ENCODE assay signal across 8 mouse cellular contexts in genomic region chr5:124424200-124424722, GRCm38 (mm10). TPM values are rescaled to one million over a fixed set of nuclear protein-coding genes. Genes with fewer than 3 reads are reported as not detected.
DNase-seq lines count a peak whose midpoint lies in the region; ATAC-seq and TF ChIP-seq lines count a peak whose summit lies in the region.

No protein-coding gene starts in this region.

- peak overlapping the region; percentile 90 for H3K9ac ChIP-seq in neural tube, embryonic 11.5 days (ENCODE audit: low read length)
- peak overlapping the region; percentile 91 for H3K9ac ChIP-seq in hindbrain, postnatal 0 days (replicated peaks; ENCODE audit: low read length)

- ATAC-seq in neural tube, embryonic 11.5 days (ENCODE audit: insufficient read depth, low FRiP score, low TSS enrichment) = 0 out of 2 replicates have a peak, but pooled peaks have one; percentile 5
- no peak for ATAC-seq in hindbrain, postnatal 0 days

- H3K27me3 ChIP-seq in neural tube, embryonic 11.5 days (ENCODE audit: control insufficient read depth, insufficient read depth, low read length) = no peaks in the 10 kb centered on the region
- H3K27me3 ChIP-seq in hindbrain, postnatal 0 days (ENCODE audit: insufficient read depth, low read length) = no peaks in the 10 kb centered on the region

- H3K4me3 ChIP-seq in neural tube, embryonic 11.5 days (ENCODE audit: low read depth, low read length) = peak overlapping the region; percentile 98
- peak overlapping the region; percentile 97 for H3K4me3 ChIP-seq in hindbrain, postnatal 0 days (ENCODE audit: low read length)
- peak overlapping the region; percentile 73 for H3K4me3 ChIP-seq in macrophage (ENCODE audit: inconsistent target)

- no peaks in the 10 kb centered on the region for H3K36me3 ChIP-seq in neural tube, embryonic 11.5 days (ENCODE audit: control insufficient read depth, insufficient read depth, low read length)
- H3K36me3 ChIP-seq in hindbrain, postnatal 0 days (ENCODE audit: insufficient read depth, low read length) = no peaks in the 10 kb centered on the region
- no peaks in the 10 kb centered on the region for H3K36me3 ChIP-seq in macrophage (ENCODE audit: inconsistent target)

- no peak for TF ChIP-seq CTCF in hindbrain, postnatal 0 days (IDR thresholded peaks at IDR 0.05; ENCODE audit: low read depth)

- H3K4me1 ChIP-seq in neural tube, embryonic 11.5 days (ENCODE audit: control insufficient read depth, insufficient read depth, low read length) = peaks cover 4% of the 10 kb centered on the region; the same call in 1 of the 2 replicates
- no peaks in the 10 kb centered on the region for H3K4me1 ChIP-seq in hindbrain, postnatal 0 days (ENCODE audit: insufficient read depth, low read length)

- peak; percentile 15 for DNase-seq in neural tube, embryonic 11.5 days (ENCODE audit: low spot score)
- no peak for DNase-seq in neural tube, embryonic 10.5 days (ENCODE audit: extremely low spot score, low spot score)
- peak; percentile 48 for DNase-seq in embryo, embryonic 10.5 days (ENCODE audit: low spot score)
- DNase-seq in hindbrain, postnatal 0 days (ENCODE audit: low spot score) = peak; percentile 12
- no peak for DNase-seq in right cerebral cortex, postnatal 14 days
- no peak for DNase-seq in adrenal gland, postnatal 25 days
- no peak for DNase-seq in left cerebral cortex, adult 9 months (ENCODE audit: low spot score in 2 of 2)

- H3K27ac ChIP-seq in neural tube, embryonic 11.5 days (ENCODE audit: low read depth, low read length) = no peak overlapping the region
- peak overlapping the region; percentile 93; the same call in 1 of the 2 replicates for H3K27ac ChIP-seq in hindbrain, postnatal 0 days
- peak overlapping the region; percentile 22; the same call in 1 of the 2 replicates for H3K27ac ChIP-seq in macrophage

- peaks cover 61% of the 10 kb centered on the region for H3K79me2 ChIP-seq in macrophage (ENCODE audit: inconsistent target)

- WGBS in neural tube, embryonic 11.5 days = 4% methylated on average over 14 of the region's 14 CpGs
- WGBS in hindbrain, postnatal 0 days = 3% methylated on average over 14 of the region's 14 CpGs
- WGBS in macrophage (ENCODE audit: missing documents) = 6% methylated on average over 14 of the region's 14 CpGs

- no peaks in the 10 kb centered on the region for H3K9me3 ChIP-seq in neural tube, embryonic 11.5 days (ENCODE audit: control insufficient read depth, low read length)
- no peaks in the 10 kb centered on the region for H3K9me3 ChIP-seq in hindbrain, postnatal 0 days (ENCODE audit: low read length)

- peak overlapping the region; percentile 94 for H3K4me2 ChIP-seq in neural tube, embryonic 11.5 days (ENCODE audit: low read depth)
- peak overlapping the region; percentile 83 for H3K4me2 ChIP-seq in hindbrain, postnatal 0 days (ENCODE audit: low read depth, low read length)

RNA-seq across cellular contexts. Expression of gene Sbno1, which starts 1.5 kb away (rescaled TPM):
- polyA plus RNA-seq in neural tube, embryonic 11.5 days (2014; fragmentation: Nextera tagmentation; extraction: Ambion mirVana) = 87.0 and 88.2 TPM in 2 replicates
- 30.4 and 35.9 TPM in 2 replicates for total RNA-seq in hindbrain, postnatal 0 days (2014; rRNA removed)
- 71.0 and 73.6 TPM in 2 replicates for polyA plus RNA-seq in hindbrain, postnatal 0 days (2015; fragmentation: Nextera tagmentation; extraction: Ambion mirVana)
- 100 to 1,000 TPM; 342 to 649 (median 449) TPM for total RNA-seq in macrophage (2018; cell fraction: chromatin; rRNA removed)
- total RNA-seq in macrophage (2018; cell fraction: cytosol; rRNA removed) = 10 to 100 TPM; 56.8 to 86.3 (median 68.1) TPM
- total RNA-seq in macrophage (2018; cell fraction: nucleus; rRNA removed) = 100 to 1,000 TPM; 169 to 321 (median 232) TPM
- polyA plus RNA-seq in macrophage (2018) = 29.7 to 66.6 TPM (median 32.9 TPM) in 3 replicates
- 91.4 and 104 TPM in 2 replicates for total RNA-seq in adrenal gland, postnatal 25 days (2021)

RNA-seq across cellular contexts. Expression of gene Kmt5a, which starts 15.5 kb away (rescaled TPM):
- 115 and 121 TPM in 2 replicates for polyA plus RNA-seq in neural tube, embryonic 11.5 days (2014; fragmentation: Nextera tagmentation; extraction: Ambion mirVana)
- 28.0 and 48.5 TPM in 2 replicates for total RNA-seq in hindbrain, postnatal 0 days (2014; rRNA removed)
- 17.2 and 20.5 TPM in 2 replicates for polyA plus RNA-seq in hindbrain, postnatal 0 days (2015; fragmentation: Nextera tagmentation; extraction: Ambion mirVana)
- total RNA-seq in macrophage (2018; cell fraction: chromatin; rRNA removed) = 100 to 1,000 TPM in 8 of 26 experiments, 10 to 100 TPM in 18; 52.3 to 174 (median 91.0) TPM
- total RNA-seq in macrophage (2018; cell fraction: cytosol; rRNA removed) = 10 to 100 TPM; 45.9 to 87.1 (median 53.7) TPM
- total RNA-seq in macrophage (2018; cell fraction: nucleus; rRNA removed) = 100 to 1,000 TPM in 5 of 26 experiments, 10 to 100 TPM in 21; 40.5 to 118 (median 71.6) TPM
- 41.0 to 134 TPM (median 67.4 TPM) in 3 replicates for polyA plus RNA-seq in macrophage (2018)
- 216 and 296 TPM in 2 replicates for total RNA-seq in adrenal gland, postnatal 25 days (2021)

RNA-seq across cellular contexts. Expression of gene Rilpl2, which starts 53.9 kb away (rescaled TPM):
- 19.0 and 20.9 TPM in 2 replicates for polyA plus RNA-seq in neural tube, embryonic 11.5 days (2014; fragmentation: Nextera tagmentation; extraction: Ambion mirVana)
- 25.6 and 38.8 TPM in 2 replicates for total RNA-seq in hindbrain, postnatal 0 days (2014; rRNA removed)
- 33.2 and 34.8 TPM in 2 replicates for polyA plus RNA-seq in hindbrain, postnatal 0 days (2015; fragmentation: Nextera tagmentation; extraction: Ambion mirVana)
- 100 to 1,000 TPM in 23 of 26 experiments, 10 to 100 TPM in 3; 66.4 to 240 (median 153) TPM for total RNA-seq in macrophage (2018; cell fraction: chromatin; rRNA removed)
- 100 to 1,000 TPM; 114 to 215 (median 162) TPM for total RNA-seq in macrophage (2018; cell fraction: cytosol; rRNA removed)
- total RNA-seq in macrophage (2018; cell fraction: nucleus; rRNA removed) = 100 to 1,000 TPM in 24 of 26 experiments, 10 to 100 TPM in 2; 60.8 to 263 (median 159) TPM
- 47.7 to 134 TPM (median 74.0 TPM) in 3 replicates for polyA plus RNA-seq in macrophage (2018)
- total RNA-seq in adrenal gland, postnatal 25 days (2021) = 27.0 TPM in 2 replicates

RNA-seq across cellular contexts. Expression of gene Snrnp35, which starts 58.7 kb away (rescaled TPM):
- 14.7 TPM in 2 replicates for polyA plus RNA-seq in neural tube, embryonic 11.5 days (2014; fragmentation: Nextera tagmentation; extraction: Ambion mirVana)
- 4.0 and 17.2 TPM in 2 replicates for total RNA-seq in hindbrain, postnatal 0 days (2014; rRNA removed)
- polyA plus RNA-seq in hindbrain, postnatal 0 days (2015; fragmentation: Nextera tagmentation; extraction: Ambion mirVana) = 13.9 and 17.3 TPM in 2 replicates
- total RNA-seq in macrophage (2018; cell fraction: chromatin; rRNA removed) = 10 to 100 TPM; 15.6 to 53.0 (median 28.3) TPM
- 10 to 100 TPM; 19.7 to 42.3 (median 33.0) TPM for total RNA-seq in macrophage (2018; cell fraction: cytosol; rRNA removed)
- total RNA-seq in macrophage (2018; cell fraction: nucleus; rRNA removed) = 10 to 100 TPM; 21.0 to 56.7 (median 36.5) TPM
- 30.6 to 47.7 TPM (median 30.7 TPM) in 3 replicates for polyA plus RNA-seq in macrophage (2018)
- total RNA-seq in adrenal gland, postnatal 25 days (2021) = 20.7 TPM in 2 replicates

Comparison
In these comparisons a context has a peak if more than half of its experiments do, and no peak if none do; other contexts are left out.
1. DNase-seq: peak in neural tube, embryonic 11.5 days (single experiment), embryo, embryonic 10.5 days (single experiment) and hindbrain, postnatal 0 days (single experiment); none in neural tube, embryonic 10.5 days (single experiment), right cerebral cortex, postnatal 14 days (single experiment), adrenal gland, postnatal 25 days (single experiment) and left cerebral cortex, adult 9 months (0 of 2).
2. Peak in every context shown above with its lines, with median percentiles within 50 percentile points of each other: H3K4me3 ChIP-seq.